Mouse (Mus musculus) bone marrow, adult 2 months (tissue): ENCODE results near the gene Aldh4a1.

ENCODE experiments used
- CTCF ChIP-seq: fragments of 200-500 bp; IDR thresholded peaks from 2 replicates; pipeline ENCODE4 v1.5.1; 2011; ENCODE audit warnings: low read length, control low read depth; ENCODE audit not compliant: control insufficient read depth, insufficient read depth
- POLR2A ChIP-seq: fragments of 200-500 bp; IDR thresholded peaks from 2 replicates; pipeline ENCODE4 v1.6.1; 2011; ENCODE audit warnings: low read depth, mild to moderate bottlenecking, control low read depth, low read length, borderline replicate concordance; ENCODE audit not compliant: control insufficient read depth

DNA sequence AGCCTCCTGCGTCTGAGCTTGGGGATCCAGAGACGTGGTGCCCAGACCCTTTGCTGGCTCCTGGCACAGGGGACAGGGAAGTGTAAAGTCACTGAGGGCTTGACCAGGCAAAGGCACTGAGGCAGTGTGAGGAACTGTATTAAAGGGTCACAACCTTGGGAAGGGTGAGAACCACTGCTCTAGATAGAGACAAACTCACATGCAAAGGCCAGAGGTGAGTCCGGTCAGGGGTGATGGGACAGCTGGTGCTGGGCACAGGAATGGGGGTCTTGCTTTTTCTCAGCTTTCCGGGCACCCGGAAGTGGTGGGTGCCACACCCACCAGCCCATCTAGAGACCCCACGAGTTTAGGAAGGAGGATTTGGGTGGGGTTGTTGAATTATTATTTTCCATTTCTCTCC is 29.3 kb upstream of the Aldh4a1 start:
- no peak for TF ChIP-seq CTCF
- TF ChIP-seq POLR2A: no peak
